Mouse (Mus musculus): ENCODE results near the gene Smtnl1. TPM values are rescaled to one million over a fixed set of nuclear protein-coding genes. Genes with fewer than 3 reads are reported as not detected.
A peak's percentile ranks its signal among the peaks of the same experiment; 100 is the strongest.
"Not testable (repeated sequence)": the region's sequence is repeated elsewhere in the genome, so short reads cannot be mapped to it uniquely, and the experiment has no call there.

Gene Smtnl1
- total and polyA plus RNA-seq, 3 experiments = 0.13 to 1.5 TPM; not detected in 1

DNA sequence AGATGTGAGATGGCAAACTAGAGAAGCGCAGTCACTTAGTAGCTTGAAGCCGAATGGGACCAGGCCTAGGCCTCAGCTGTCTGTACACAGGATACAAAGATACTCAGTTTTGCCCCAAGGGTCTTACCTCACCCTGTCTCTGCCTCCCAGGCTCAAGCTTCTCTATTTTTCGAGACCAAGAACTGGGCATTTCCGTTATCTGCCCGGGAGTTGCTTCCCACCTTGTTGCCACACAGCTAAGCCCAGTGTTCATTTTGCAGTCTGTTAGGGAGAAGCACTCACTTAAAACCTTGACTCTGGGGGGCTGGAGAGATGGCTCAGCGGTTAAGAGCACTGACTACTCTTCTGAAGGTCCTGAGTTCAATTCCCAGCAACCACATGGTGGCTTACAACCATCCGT is 18.5 kb downstream of the Smtnl1 start:
- Histone ChIP-seq H3K4me2 (ENCODE audit: insufficient read depth, low read depth, poor library complexity, severe bottlenecking) (no peak overlapping the region), H3K79me2 (replicated peaks; ENCODE audit: control insufficient read depth, extremely low read depth, insufficient read depth, poor library complexity, severe bottlenecking) (no peaks in the 10 kb centered on the region), H3K36me3 (replicated peaks in 1 of 2; ENCODE audit: control insufficient read depth in 1 of 2, insufficient read depth in 1 of 2, low read length in 1 of 2) (peaks cover 0 to 3% of the 10 kb centered on the region in 2 experiments), H3K27me3 (replicated peaks) (no peaks in the 10 kb centered on the region), H3K4me1 (ENCODE audit: control insufficient read depth in 1 of 2, insufficient read depth in 2 of 2) (peaks cover 0 to 8% of the 10 kb centered on the region in 2 experiments; a peak in 2 of 4 replicates), H3K27ac (ENCODE audit: insufficient read depth, low read depth) (no peak overlapping the region), H3K4me3 (replicated peaks in 1 of 3; ENCODE audit: low read depth in 2 of 3, low read length in 2 of 3, poor library complexity in 1 of 3) (no peak overlapping the region), H3K9ac (ENCODE audit: insufficient read depth, low read depth) (no peak overlapping the region), H3K9me3 (replicated peaks; ENCODE audit: low read length) (no peaks in the 10 kb centered on the region)
- in situ Hi-C loops (cut with MboI; ENCODE audit: low pct_ligation_motif_present, low pct_unique_long_range_greater_than_20kb, low sequenced_read_pairs) = no loop called here
- DNase-seq (ENCODE audit: extremely low read depth) = no peak
- no peak for TF ChIP-seq ELF1 (IDR thresholded peaks at IDR 0.05; ENCODE audit: low read depth, low read length)
- TF ChIP-seq POLR2A (IDR thresholded peaks at IDR 0.05; ENCODE audit: low read depth, low read length) = no peak
- no peak for TF ChIP-seq CTCF (conservative IDR thresholded peaks at IDR 0.05 in 1 of 2, IDR thresholded peaks at IDR 0.05 in 1 of 2; ENCODE audit: low read depth in 2 of 2, low read length in 2 of 2)
- no peak for TF ChIP-seq RAD21 (IDR thresholded peaks at IDR 0.05; ENCODE audit: low read depth, low read length)
- dilution Hi-C loops (cut with MboI; ENCODE audit: extremely low pct_ligation_motif_present, extremely low pct_unique_long_range_greater_than_20kb, low sequenced_read_pairs) = no loop called here

DNA sequence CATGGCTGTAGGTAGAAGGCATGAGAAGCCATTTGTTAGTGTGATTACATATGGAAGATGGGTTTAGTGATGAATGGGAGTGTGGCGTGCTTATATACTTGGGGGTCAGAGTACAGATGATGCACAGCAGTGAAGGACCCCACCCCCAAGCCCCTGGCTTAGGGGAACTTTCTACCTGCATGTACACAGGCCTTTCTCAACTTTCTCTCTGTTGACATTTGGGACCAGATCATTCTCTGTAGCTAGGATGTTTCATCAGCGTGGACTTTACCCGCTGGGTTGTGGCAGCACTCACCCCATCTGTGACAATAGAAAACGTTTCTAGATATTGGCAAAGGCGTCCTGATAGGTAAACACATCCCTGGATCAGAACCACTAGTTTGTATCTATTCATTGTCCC is 21.2 kb downstream of the Smtnl1 start:
- H3K4me1 ChIP-seq (ENCODE audit: control insufficient read depth in 1 of 2, insufficient read depth in 2 of 2) = peaks cover 0 to 18% of the 10 kb centered on the region in 2 experiments; a peak in 2 of 4 replicates
- H3K9ac ChIP-seq (ENCODE audit: insufficient read depth, low read depth); DNase-seq (ENCODE audit: extremely low read depth); H3K4me2 ChIP-seq (ENCODE audit: insufficient read depth, low read depth, poor library complexity, severe bottlenecking); H3K27me3 ChIP-seq (replicated peaks); H3K9me3 ChIP-seq (replicated peaks; ENCODE audit: low read length); in situ Hi-C loops (cut with MboI; ENCODE audit: low pct_ligation_motif_present, low pct_unique_long_range_greater_than_20kb, low sequenced_read_pairs); dilution Hi-C loops (cut with MboI; ENCODE audit: extremely low pct_ligation_motif_present, extremely low pct_unique_long_range_greater_than_20kb, low sequenced_read_pairs); H3K36me3 ChIP-seq (replicated peaks in 1 of 2; ENCODE audit: control insufficient read depth in 1 of 2, insufficient read depth in 1 of 2, low read length in 1 of 2); H3K4me3 ChIP-seq (replicated peaks in 1 of 3; ENCODE audit: low read depth in 2 of 3, low read length in 2 of 3, poor library complexity in 1 of 3); H3K79me2 ChIP-seq (replicated peaks; ENCODE audit: control insufficient read depth, extremely low read depth, insufficient read depth, poor library complexity, severe bottlenecking); H3K27ac ChIP-seq (ENCODE audit: insufficient read depth, low read depth): not testable (repeated sequence)

DNA sequence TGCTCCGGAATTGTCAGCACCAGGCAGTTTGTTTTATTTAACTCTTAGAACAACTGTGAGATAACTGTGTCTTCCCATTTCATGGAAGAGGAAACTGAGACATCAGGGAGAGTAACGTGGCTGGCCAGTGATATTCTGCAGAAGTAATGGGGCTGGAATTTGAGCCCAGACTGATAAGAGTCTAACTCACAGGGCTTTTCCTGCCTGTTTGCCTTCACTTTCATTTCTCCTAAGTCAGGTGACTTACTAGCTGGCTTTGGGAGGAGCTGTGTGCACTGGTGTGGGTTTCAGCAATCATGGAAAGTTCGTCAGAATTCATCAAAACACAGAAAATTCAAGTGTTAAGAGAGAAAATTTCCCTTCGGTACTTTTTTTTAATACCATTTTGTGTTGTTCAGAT is 22.1 kb downstream of the Smtnl1 start:
- Histone ChIP-seq H3K27me3 (replicated peaks) (no peaks in the 10 kb centered on the region), H3K4me2 (ENCODE audit: insufficient read depth, low read depth, poor library complexity, severe bottlenecking) (no peak overlapping the region), H3K4me1 (ENCODE audit: control insufficient read depth in 1 of 2, insufficient read depth in 2 of 2) (peaks cover 0 to 18% of the 10 kb centered on the region in 2 experiments; a peak in 2 of 4 replicates), H3K4me3 (replicated peaks in 1 of 3; ENCODE audit: low read depth in 2 of 3, low read length in 2 of 3, poor library complexity in 1 of 3) (no peak overlapping the region), H3K27ac (ENCODE audit: insufficient read depth, low read depth) (no peak overlapping the region), H3K9me3 (replicated peaks; ENCODE audit: low read length) (peaks cover 4% of the 10 kb centered on the region), H3K79me2 (replicated peaks; ENCODE audit: control insufficient read depth, extremely low read depth, insufficient read depth, poor library complexity, severe bottlenecking) (no peaks in the 10 kb centered on the region), H3K36me3 (replicated peaks in 1 of 2; ENCODE audit: control insufficient read depth in 1 of 2, insufficient read depth in 1 of 2, low read length in 1 of 2) (peaks cover 0 to 3% of the 10 kb centered on the region in 2 experiments), H3K9ac (ENCODE audit: insufficient read depth, low read depth) (no peak overlapping the region)
- TF ChIP-seq BHLHE40 (IDR thresholded peaks at IDR 0.05; ENCODE audit: low read depth, low read length) = 0 out of 2 replicates have a peak, but pooled peaks have one; percentile 9
- no peak for TF ChIP-seq SIN3A (IDR thresholded peaks at IDR 0.05; ENCODE audit: low read length)
- TF ChIP-seq POLR2AphosphoS2 (IDR thresholded peaks at IDR 0.05; ENCODE audit: low read depth, low read length) = no peak
- no peak for TF ChIP-seq EP300 (IDR thresholded peaks at IDR 0.05; ENCODE audit: low read length)
- no peak for TF ChIP-seq ZKSCAN1 (IDR thresholded peaks at IDR 0.05; ENCODE audit: borderline replicate concordance, low read depth, low read length)
- TF ChIP-seq RAD21 (IDR thresholded peaks at IDR 0.05; ENCODE audit: low read depth, low read length) = no peak
- in situ Hi-C loops (cut with MboI; ENCODE audit: low pct_ligation_motif_present, low pct_unique_long_range_greater_than_20kb, low sequenced_read_pairs) (no loop called here), dilution Hi-C loops (cut with MboI; ENCODE audit: extremely low pct_ligation_motif_present, extremely low pct_unique_long_range_greater_than_20kb, low sequenced_read_pairs) (no loop called here)
- no peak for DNase-seq (ENCODE audit: extremely low read depth)

Measured in CH12.LX (cell line).